Mouse (Mus musculus) layer of hippocampus, adult 8-10 months (tissue): ENCODE measurements around the gene Dnajb13. TPM values are rescaled to one million over a fixed set of nuclear protein-coding genes. Genes with fewer than 3 reads are reported as not detected.
"Not testable (repeated sequence)": the region's sequence is repeated elsewhere in the genome, so short reads cannot be mapped to it uniquely, and the experiment has no call there.

Source experiments
- DNase-seq, 2 experiments: peaks; one replicate each; pipeline ENCODE4 v3.0.0; 2022; ENCODE audit warnings: low spot score in 2 of 2
- total RNA-seq, 4 experiments: library from RNA; stranded (reverse); gene quantifications; 2 replicates each; pipeline ENCODE4 v1.2.4; 2022

The Dnajb13 gene
- total RNA-seq, 4 experiments from 2014 or later, result 0.38 to 0.98 (median 0.41) TPM; not detected in 1

- no peak for DNase-seq
These were observed 26.2 kb downstream of the Dnajb13 start for GRCm38 (mm10) chr7:100488474-100489048.

- no peak for DNase-seq
These were observed 27.5 kb downstream of the Dnajb13 start for GRCm38 (mm10) chr7:100487301-100487700.

- DNase-seq, result no peak
These were observed 30.3 kb downstream of the Dnajb13 start for GRCm38 (mm10) chr7:100484493-100484892.

GRCm38 (mm10) chr7:100482046-100482445 lies 32.7 kb downstream of the Dnajb13 start:
- DNase-seq, result not testable (repeated sequence)

- no peak for DNase-seq
These were observed 34.6 kb downstream of the Dnajb13 start for GRCm38 (mm10) chr7:100480175-100480574.

- DNase-seq, result no peak
These were observed 35.0 kb downstream of the Dnajb13 start for GRCm38 (mm10) chr7:100479823-100480164.

GRCm38 (mm10) chr7:100479100-100479822 lies 35.5 kb downstream of the Dnajb13 start:
- DNase-seq, result no peak

- no peak for DNase-seq
These were observed 40.1 kb downstream of the Dnajb13 start for GRCm38 (mm10) chr7:100474680-100475079.

GRCm38 (mm10) chr7:100473846-100474454 lies 40.8 kb downstream of the Dnajb13 start:
- DNase-seq, result no peak

- DNase-seq, result no peak
These were observed 42.0 kb downstream of the Dnajb13 start, which contains the start of gene Ucp3 for GRCm38 (mm10) chr7:100472777-100473176. Gene Ucp3 (plus strand): TSS chr7:100472990.

GRCm38 (mm10) chr7:100471407-100471797 lies 43.4 kb downstream of the Dnajb13 start:
- no peak for DNase-seq

- DNase-seq, result no peak
These were observed 43.9 kb downstream of the Dnajb13 start for GRCm38 (mm10) chr7:100470796-100471406.

GRCm38 (mm10) chr7:100469502-100469901 lies 45.3 kb downstream of the Dnajb13 start:
- DNase-seq, result no peak

GRCm38 (mm10) chr7:100468761-100469160 lies 46.0 kb downstream of the Dnajb13 start:
- DNase-seq, result no peak

- no peak for DNase-seq
These were observed 47.8 kb downstream of the Dnajb13 start for GRCm38 (mm10) chr7:100466781-100467510.

GRCm38 (mm10) chr7:100465656-100466309 lies 49.0 kb downstream of the Dnajb13 start:
- no peak for DNase-seq

GRCm38 (mm10) chr7:100465248-100465647 lies 49.5 kb downstream of the Dnajb13 start:
- no peak for DNase-seq

- no peak for DNase-seq
These were observed 50.5 kb downstream of the Dnajb13 start for GRCm38 (mm10) chr7:100464248-100464647.

GRCm38 (mm10) chr7:100463757-100464156 lies 51.0 kb downstream of the Dnajb13 start:
- no peak for DNase-seq

- no peak for DNase-seq
These were observed 51.6 kb downstream of the Dnajb13 start for GRCm38 (mm10) chr7:100463194-100463593.

GRCm38 (mm10) chr7:100461621-100462151 lies 53.1 kb downstream of the Dnajb13 start:
- DNase-seq, result peak; percentile 37 to 56
